Mouse (Mus musculus) ovary, postnatal 36 days (tissue): ENCODE measurements at regions not wholly inside any gene's neighbourhood (a gene's known extent, or its start where the extent isn't known, plus 50 kb on each side); places are given as distances from the start of the nearest gene placed in this dataset.

Experiments
- DNase-seq: peaks from one replicate; pipeline ENCODE4 v3.0.0; 2022; ENCODE audit warnings: low spot score, mixed read lengths

DNA sequence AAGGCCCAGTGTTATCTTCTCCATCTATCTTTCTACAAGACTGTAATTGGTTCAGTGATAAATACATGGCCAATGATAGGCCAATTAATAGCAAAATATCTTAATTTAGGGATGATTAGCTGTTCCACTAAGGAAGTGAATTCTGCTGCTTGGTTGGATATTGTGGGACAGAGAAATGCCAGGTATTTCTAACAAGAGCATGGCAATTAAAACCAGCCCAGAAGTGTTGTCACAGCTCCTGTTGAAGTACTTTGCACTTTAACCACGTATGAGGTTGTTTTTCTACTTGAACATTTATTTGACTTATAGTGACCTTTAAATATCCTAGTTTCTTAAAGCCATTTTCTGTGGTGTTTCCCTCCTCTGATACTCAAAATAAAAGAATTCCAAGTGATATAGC is 65.7 kb upstream of the Acsl4 start:
- no peak for DNase-seq

DNA sequence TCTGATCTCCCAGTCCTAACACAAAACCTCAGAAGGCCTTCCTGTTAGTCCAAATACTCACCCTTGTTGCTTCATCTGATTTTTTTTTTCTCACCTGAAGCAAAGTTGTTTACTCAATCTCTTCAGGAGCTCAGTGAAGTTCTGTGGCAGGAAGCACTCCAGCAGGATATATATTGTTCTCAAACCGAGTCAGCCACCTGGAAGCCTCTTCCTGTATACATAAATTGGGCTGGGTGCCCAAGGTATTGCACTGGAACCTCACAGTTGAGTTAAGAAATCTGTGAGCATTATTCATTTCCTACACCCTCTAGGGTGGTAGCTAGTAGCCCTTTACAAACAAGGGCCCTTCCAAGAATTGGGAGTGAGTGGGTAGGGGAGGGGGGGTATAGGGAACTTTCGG is 73.8 kb upstream of the Acsl4 start:
- no peak for DNase-seq

DNA sequence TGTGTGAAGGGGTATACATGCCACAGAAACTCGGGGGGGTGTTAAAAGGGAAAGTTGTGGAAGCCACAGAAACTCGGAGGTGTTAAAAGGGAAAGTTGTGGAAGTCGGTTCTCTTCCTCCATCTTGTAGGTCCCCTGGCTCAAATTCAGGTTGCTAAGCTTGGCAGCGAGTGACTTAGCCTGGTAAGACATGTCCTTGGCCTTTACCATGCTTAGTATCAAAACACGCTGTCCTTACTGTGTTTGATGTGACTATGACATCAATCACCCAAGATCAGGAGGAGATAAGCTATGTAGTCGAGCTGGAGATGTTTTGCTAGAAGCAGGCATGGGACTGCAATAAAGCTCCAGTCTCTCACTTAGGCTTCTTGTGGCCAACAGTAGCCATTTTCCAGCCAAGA is 74.4 kb upstream of the Acsl4 start:
- DNase-seq, result no peak

DNA sequence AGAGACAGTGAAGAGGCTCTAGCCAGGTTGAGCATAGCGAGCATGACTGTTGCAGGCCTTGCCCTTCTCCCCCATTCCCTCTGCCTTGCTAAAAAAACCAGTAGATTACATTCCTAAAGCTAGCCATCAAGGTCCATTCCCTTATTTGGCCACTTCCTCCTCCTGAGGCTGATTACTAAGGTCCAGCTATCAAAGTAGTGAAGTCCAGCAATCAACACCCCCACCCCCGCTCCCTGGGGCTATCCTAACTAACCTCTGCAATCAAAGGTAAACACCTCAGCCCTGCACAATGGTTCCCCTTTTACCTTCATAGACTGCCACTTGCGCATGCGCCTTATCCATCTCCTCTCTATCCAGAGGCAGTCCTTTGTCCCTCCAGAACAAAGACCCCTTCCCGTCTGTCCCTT is 77.5 kb upstream of the Acsl4 start:
- peak; percentile 33 for DNase-seq

DNA sequence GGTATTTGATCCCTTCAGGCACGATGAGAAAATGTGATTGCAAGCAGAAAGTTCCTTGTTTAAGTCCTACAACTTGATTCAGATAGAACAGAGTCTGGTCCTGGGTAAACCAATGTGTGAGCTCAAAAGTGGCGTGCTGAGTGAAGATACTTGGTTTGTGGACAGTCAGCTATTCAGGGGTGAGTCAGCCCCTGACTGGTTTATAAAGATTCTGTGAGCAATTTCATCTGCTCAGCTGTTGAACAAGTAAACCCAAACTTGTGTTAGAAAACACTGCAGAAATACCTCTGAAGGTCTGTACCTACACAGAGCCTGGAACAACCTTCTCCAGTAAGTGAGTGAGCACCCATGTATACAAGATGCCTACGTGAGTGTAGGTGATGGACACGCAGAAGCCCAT is 78.1 kb upstream of the Acsl4 start:
- no peak for DNase-seq

DNA sequence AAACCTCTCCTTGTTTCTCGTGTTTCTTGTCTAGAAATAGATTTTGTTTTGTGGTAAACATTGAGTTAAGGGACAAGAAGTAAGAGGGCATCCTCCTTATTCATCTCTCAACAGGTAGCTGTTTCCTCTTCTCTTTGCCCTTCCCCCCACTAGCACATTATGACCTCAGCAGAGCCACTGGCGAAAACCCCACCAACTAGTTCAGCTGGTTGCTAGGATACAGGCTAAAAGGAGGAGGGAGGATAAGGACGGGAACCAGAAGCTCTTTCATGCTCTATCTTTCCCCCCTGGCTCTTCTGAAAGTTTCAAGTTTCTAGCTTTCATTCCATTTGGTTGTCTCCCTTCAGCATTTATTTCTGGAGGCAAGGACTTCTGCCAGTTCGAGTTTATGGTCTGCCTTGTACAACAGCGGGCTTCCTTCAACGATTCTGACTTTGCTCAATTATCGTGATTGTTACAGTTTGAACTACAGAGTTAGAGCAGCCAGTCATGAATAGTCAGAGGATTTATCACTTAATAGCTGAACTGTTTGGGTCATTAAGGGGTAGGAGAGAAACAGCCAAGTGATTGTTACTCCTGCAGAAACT is 78.8 kb upstream of the Acsl4 start:
- no peak for DNase-seq

DNA sequence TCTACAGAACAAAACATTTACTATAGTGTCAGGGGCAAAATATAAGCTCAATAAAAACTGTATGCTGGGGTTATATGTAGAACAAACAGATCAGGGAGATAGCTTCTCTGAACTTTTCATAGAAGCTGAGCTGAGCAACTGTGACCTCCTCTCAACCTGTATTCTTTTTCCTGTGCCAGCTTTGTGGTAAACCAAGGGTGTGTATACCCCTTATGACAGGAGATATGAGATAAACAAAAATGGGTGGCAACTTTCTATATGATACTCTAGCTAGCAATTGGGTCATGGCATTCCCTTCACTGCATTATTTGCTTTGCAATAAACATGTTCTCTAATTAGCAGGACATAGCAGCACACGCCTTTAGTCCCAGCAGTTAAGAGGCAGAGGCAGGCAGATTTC is 79.7 kb upstream of the Acsl4 start:
- no peak for DNase-seq

DNA sequence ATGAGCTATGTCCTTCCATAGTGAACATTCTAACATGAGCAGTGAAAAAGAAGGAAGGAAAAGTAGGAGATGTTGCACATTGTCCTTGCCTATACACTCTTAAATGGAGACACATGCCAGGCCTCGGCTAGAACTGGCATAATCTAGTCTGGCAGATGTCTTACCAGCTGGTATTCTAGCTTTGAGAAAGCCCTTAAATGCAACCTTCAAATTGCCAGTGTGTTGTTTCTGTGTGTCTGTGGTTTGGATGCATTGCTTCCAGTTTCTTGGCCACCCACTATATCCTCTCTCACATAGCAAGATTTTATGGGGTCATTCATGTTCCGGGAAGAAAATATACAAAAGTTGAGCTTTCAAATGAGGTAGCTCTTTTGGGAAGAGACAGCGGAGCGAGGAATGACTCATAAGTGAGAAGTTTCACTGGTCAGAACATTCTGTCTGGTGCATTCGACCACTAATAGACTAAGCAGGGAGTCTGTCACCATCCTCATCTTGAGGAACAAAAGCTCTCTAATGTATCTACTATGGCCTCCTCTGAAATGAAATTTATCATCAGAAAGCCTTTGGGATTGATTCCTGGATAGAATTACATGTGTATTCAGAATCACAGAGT is 91.0 kb upstream of the Acsl4 start:
- DNase-seq, result no peak

DNA sequence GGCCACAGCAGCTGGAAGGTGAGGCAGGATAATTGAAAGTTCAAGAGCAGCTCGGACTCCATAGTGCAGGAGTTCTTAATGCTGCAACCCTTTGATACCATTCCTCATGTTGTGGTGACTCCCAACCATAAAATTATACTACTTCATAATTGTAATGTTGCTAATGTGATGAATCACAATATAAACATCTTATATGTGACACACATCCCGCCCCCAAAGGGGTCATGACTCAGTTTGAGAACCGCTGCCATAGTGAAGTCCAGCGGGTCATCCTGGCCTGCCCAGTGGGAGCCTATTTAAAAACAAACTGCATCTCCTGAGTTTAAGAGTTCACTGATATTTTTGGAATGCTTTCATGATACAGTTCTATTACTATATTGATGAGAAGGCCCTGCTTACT is 97.7 kb upstream of the Acsl4 start:
- DNase-seq, result no peak

DNA sequence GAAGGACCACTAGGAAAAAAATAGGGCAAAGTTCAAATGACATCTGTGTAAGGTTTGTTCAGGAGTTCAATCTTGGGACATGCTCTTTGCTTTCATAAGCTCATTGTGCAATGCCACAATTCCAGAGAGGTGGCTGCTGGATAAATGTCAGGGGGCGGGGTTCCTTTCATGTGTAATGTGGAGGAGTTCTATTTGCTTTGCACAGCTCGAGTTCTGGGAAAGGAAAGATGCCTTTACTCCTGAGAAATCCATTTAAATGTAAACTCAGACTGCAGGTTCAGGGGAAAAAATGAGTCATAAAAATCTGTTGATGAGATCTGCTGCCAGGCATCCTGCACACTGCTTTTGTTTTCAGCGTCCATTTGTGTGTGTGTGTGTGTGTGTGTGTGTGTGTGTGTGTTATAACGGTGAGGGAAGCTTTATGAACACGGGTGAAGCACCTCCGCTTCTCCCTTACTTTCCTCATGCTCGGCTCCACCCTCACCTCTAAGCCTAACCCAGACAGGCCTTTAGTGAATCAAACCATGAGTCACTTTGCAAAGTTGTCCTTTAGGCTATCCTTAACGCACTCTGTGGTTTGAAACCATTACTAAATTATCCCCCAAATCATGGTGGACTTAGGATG is 99.9 kb upstream of the Acsl4 start:
- no peak for DNase-seq

DNA sequence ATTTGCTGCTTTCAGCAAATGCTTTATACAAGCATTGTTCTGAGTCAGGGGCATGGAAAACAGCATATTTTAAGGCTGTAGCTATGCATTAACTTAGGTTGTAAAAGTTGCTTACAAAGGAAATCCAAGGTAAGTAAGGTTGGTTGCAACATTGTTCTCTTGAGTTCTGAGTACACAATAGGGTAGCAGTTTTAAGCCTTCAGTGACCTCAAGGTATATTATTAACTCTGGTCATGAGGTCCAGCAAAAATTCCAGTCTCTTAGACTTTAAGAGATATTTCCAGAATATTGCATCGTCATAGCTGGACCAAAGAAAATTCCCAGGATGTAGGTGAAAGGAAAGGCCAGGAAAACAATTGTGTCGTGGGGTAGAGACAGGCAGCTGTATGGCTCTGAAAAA is 110.8 kb upstream of the Acsl4 start:
- no peak for DNase-seq

DNA sequence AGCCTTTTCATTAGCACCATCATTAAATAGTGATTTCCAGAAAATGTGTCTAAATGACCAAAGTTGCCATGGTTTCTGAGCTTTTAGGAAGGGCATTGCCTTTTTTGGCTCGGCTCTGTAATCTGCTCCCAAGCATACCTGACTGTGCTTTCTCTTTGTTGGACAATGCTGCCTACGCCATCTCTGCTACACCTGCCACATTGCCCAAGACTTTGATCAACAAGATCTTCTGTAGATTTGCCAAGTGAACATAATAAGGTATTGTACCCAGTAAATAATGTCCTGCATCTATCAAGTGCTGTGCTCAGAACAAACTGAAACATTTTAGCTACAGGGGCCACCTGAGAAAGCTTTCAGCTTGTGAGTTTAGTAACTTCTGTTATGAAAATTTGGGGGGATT is 114.6 kb upstream of the Acsl4 start:
- DNase-seq, result no peak

DNA sequence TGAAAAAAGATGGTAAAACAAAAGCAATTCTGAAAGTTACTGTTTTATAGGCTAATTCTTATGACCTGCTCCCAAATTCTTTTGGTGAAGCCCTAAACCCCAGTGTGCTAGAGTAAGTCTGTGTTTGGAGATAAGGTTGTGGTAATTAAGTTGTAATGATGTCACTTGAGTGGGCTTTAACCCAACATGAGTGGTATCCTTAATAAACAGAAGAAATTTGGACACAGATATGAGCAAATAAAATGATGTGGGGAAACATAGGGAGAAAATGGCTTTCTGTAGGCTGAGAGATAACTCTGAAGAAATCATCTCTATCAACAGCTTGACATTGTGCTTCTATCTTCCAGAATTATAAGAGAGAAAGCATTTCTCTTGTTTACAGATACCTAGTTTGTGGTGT is 117.1 kb upstream of the Acsl4 start:
- no peak for DNase-seq

DNA sequence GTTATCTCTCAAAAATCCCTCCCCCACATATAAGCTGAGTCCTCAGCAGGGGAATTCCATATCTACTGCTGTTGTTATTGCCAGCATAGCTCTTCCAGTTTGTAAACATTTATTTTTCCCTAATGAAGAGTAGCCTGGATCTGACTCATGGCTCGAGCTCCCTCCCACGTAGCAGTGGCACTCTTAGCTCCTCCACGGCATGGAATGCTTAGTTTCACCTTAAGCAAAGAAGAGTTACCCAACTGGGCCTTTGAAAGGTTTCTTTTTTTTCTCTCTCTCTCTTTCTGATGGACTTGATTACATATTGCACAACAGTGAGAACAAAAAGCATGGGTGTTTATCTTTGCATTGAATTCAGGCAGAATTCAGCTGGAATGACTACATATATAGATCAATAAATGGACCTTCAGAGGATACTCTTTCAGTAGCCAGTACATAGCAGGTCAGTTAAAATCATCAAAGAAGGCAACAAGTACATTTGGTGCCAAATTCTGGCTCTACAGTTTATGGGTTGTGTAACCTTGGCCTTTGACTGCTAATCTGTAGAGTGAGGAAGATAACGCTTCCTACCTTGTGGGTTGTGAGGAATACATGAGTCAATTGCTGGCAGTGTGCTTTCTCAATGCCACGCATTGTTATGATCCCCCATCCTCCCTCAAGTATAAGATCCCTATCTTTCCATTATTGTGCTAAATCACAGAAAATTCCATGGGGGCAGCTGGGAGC is 126.2 kb upstream of the Acsl4 start:
- DNase-seq, result no peak

DNA sequence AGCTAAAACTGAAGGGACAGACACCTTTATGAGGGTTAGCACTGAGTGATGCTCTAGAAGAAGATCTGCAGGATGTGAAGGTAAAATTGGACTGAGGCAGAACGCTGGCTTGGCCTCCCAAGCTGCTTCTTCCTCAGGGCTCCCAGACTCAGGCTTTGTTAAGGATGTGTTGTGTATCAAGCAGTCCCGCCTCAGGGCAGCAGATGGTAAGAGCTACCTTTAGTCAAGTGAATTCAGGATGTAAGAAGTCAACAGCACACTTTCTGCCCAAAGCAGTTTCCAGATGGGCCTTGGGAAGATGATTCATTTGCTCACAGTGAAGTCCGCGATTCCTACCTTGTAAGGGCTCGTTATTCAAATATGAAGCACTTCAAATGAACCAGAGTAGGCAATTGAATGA is 126.9 kb upstream of the Acsl4 start:
- DNase-seq, result no peak

DNA sequence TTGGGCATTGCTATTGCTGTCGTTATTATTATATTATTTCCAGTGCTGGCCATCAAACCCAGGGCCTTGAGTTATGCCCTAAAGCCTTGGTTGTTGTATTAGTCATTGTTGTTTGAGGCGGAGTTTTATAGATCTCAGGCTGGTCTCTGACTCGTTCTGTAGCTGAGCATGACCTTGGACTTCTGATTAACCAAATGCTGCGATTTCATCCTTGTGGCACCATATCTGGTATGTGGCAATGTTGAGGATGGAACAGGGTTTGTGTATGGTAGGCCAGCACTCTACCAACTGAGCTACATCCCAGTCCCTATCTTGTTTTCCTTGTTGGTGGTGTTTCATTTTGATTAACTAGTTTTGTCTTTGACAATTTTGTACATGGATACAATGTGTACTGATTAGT is 130.7 kb upstream of the Acsl4 start:
- DNase-seq, result no peak

DNA sequence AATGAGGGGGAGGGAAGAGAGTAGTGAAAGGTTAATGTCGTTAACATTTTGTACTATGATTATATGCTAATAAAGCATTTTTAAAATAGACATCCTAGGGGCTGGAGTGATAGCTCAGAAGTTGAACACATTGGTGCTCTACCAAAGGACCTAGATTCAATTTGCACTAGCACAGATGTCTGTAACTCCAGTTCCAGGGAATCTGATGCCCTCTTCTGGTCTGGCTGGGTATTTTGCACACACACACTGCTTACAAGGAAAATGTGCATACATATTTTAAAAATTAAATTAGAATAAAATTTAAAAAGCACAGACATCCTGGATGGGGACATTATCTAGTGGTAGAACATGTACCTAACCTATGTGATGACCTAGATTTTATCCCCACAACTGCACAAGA is 136.6 kb upstream of the Acsl4 start:
- DNase-seq, result no peak

DNA sequence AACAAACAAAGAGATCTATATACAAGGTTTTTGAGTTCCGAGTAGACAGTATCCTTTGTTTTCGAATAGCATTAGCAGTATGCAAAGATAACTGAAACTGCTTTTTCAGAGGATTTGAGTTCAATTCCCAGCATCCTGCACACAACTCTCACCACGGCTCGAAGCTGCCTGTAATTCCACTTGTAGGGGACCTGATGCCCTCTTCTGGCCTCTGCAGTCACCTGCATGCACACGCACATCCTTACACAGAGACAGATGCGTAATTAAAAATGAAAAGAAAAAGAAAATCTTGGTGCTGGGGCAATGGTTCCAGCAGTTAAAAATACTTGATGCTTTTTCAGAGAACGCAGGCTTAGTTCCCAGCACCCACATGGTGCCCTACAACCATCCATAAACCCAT is 139.6 kb upstream of the Acsl4 start:
- no peak for DNase-seq

DNA sequence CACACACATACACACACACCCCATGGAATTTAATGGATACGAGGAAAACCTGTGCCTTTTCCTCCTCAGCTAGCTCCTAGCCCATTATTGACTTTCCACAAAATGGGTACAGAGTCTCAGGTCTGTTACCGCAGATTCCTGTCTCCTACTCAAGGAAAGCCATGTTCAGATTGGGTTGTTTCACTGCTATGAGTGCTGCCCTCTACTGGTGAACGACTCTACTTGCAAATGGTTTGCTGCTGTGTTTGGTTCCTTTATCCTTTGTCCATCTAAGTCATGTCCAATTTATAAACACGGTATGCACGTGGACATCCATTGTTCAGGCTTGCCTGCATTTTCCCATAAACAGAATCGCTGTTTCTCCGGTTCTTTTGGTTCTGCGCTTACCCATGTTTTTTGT is 144.4 kb upstream of the Acsl4 start:
- no peak for DNase-seq

DNA sequence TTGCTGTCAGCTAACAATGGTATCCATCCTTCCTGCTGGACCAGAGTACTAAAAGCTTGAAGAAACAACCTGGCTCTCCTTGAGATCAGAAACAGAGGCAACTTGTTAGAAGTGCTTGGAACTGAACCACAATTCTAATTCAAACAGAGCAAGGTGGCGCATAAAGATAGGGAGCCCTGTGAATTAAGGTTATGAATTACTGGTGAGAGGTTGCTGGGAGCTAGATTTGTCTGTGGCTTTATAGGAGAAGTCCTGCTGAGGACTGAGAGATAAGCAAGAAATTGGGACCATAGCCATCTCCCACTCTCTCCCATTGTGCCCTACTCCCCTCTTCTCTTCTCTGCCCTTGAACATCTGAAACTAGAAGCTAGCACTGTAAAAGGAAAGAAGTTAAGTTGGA is 145.2 kb upstream of the Acsl4 start:
- no peak for DNase-seq

DNA sequence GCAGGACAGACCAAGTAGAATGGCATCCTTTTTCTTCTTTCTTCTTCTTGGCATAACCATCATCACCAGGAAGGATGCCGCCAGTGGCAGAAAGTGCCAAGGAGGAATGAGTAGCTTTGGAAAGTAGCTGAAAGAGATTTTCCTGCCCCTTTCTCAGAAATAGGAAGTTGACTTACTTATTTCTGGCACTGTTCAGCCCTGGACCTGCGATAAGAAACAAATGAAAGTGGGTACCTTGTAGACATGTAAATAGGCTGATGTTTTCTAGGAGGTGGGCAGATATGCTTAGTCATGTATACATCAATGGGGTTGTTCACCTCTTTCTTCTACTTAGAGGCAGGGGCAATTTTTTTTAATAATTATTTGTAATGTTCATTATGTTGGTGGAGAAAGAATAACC is 145.3 kb upstream of the Tmem164 start:
- no peak for DNase-seq

DNA sequence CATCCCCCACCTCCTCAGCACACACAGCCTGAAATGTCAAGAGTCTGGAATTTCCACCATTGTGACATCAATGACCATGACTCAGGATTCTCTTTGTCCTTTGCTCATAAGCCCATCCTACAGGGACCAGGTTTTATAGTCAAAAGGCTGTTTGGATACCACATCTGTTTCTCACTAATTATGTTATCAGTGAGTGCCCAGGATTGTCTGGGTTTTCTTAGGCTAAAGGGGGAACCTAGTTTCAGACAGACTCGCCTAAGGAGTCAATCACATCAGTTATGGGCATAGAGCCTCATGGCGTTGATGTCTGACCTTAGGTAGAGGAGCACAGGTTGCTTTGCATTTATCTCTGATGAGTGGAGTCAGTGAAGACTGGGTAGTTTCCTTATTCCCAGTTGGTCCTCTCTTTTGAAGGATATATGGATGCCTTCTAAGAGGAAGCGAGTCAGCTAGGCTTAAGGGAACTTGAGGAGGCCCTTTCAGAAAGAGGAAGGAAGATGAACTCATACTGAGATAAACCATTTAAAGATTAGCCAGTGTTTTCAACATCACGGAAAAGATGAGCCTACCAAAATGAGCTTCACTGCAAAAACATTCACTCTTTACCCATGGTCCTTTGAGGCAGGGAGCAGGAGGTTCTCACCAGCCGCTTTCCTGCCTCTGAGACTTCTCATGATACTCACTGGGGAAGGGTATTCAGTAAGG is 143.8 kb upstream of the Tmem164 start:
- no peak for DNase-seq

DNA sequence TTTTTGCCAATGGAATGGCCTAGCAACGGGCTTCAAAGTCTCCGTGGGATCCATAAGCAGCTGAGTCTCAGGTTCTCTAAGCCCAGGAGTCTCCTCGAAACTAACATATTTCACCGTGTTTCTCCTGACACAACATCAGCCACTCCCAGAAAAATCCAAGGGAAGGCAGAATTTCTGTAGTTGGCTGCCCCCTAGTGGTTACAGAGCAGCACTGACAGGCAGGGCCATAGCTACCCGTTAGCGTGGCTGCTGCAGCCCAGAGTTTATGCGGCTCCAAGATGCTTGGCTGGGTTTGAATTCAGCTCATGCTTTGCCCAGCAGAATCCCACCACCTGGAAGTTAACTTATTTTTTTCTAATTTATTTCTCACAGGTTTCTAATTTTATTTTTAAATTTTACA is 140.9 kb upstream of the Tmem164 start:
- peak; percentile 37 for DNase-seq
